Mouse (Mus musculus): ENCODE results near the gene Btd.

GRCm38 (mm10) chr14:31641506-31642155 is 803 bp downstream of the Btd start:
- no peak for TF ChIP-seq MYOG (IDR thresholded peaks at IDR 0.05; ENCODE audit: control insufficient read depth, extremely low read depth, insufficient read length)
- TF ChIP-seq CEBPB (IDR thresholded peaks at IDR 0.05; ENCODE audit: low read depth), result no peak
- TF ChIP-seq MAX (IDR thresholded peaks at IDR 0.05), result no peak
- TF ChIP-seq CTCF (IDR thresholded peaks at IDR 0.05; ENCODE audit: control insufficient read depth, insufficient read depth, insufficient read length), result no peak
- no peak for TF ChIP-seq MYOD1 (IDR thresholded peaks at IDR 0.05; ENCODE audit: control insufficient read depth, insufficient read length, low read depth)
- no peak for TF ChIP-seq FOSL1 (IDR thresholded peaks at IDR 0.05; ENCODE audit: insufficient read depth, low read length, poor library complexity, severe bottlenecking)
- no peak for TF ChIP-seq USF1 (IDR thresholded peaks at IDR 0.05; ENCODE audit: low read depth)

Data from C2C12 (cell line).